Mouse (Mus musculus): ENCODE measurements around the gene Gm14597.
"Not testable (repeated sequence)": the region's sequence is repeated elsewhere in the genome, so short reads cannot be mapped to it uniquely, and the experiment has no call there.

DNA sequence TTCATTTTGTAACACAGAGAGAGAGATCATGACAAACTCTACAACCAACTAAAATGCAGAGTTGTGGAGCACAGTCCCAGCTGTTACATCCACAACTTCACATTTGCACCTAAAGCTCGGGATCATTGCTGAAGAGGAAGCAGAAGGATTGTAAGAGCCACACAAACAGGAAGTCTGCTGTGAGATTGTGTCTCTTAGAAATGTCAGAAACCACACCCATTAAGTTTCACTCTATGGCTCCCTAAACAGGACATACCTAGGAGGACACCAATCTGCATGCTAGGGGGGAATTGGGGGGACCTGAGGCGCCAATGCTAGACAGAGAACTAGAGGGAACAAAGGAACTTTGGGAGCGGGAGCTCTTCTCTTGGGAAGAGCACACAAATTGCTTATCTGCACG is 44.1 kb upstream of the Gm14597 start:
- TF ChIP-seq CTCF (conservative IDR thresholded peaks at IDR 0.05; ENCODE audit: low read length); POU5F1 (IDR thresholded peaks at IDR 0.05; ENCODE audit: borderline replicate concordance, low read length); NANOG (IDR thresholded peaks at IDR 0.05; ENCODE audit: borderline replicate concordance, low read length): not testable (repeated sequence)
